31 mouse cellular contexts compared by ENCODE assay signal in the genomic region with DNA sequence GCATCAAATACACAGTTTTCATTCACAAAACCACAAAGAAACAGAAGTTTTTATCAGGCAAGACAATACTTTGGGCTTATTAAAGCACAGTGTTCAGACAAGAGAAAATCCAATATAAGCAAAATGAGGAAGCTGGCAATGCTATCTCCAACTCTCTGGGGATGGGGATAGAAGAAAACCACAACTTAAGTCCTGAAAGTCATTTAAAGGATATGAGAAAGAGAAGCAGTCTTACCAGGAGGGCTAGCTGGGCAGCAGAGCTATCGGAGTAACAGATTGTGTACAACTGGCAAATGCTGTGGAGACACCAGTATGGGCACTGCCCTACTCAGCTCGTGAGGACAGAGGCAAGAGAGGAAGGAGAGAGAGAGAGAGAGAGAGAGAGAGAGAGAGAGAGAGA.
DNase-seq lines count a peak whose midpoint lies in the region; ATAC-seq lines count a peak whose summit lies in the region.
"Had no signal": no experiment of that assay in that cellular context is flagged by ENCODE, and none has a peak within 500 bp of the region (broad histone marks: within the 10 kb centered on the region; RNA-seq: fewer than 3 reads in every experiment).

No protein-coding gene starts in this region.

- H3K9ac ChIP-seq in heart, embryonic 11.5 days (ENCODE audit: low read depth, low read length), result no peak overlapping the region
- H3K9ac ChIP-seq: embryonic facial prominence, embryonic 13.5 days; forebrain, embryonic 12.5 days; forebrain, embryonic 15.5 days; hindbrain, embryonic 13.5 days; intestine, embryonic 15.5 days had no signal

- no peaks in the 10 kb centered on the region for H3K9me3 ChIP-seq in megakaryocyte, embryonic 14.5 days
- H3K9me3 ChIP-seq in heart, embryonic 11.5 days (replicated peaks; ENCODE audit: control insufficient read depth, low read length), result no peaks in the 10 kb centered on the region
- H3K9me3 ChIP-seq: embryonic facial prominence, embryonic 10.5 days; embryonic facial prominence, embryonic 13.5 days; forebrain, embryonic 12.5 days; forebrain, embryonic 15.5 days; G1E; heart, embryonic 10.5 days; hindbrain, embryonic 10.5 days; hindbrain, embryonic 13.5 days; intestine, embryonic 15.5 days had no signal

- peak overlapping the region; percentile 67 for H3K4me3 ChIP-seq in megakaryocyte, embryonic 14.5 days (replicated peaks)
- H3K4me3 ChIP-seq in heart, embryonic 11.5 days (ENCODE audit: low read depth, low read length), result no peak overlapping the region
- H3K4me3 ChIP-seq: embryonic facial prominence, embryonic 10.5 days; embryonic facial prominence, embryonic 13.5 days; erythroblast, embryonic 14.5 days; forebrain, embryonic 12.5 days; forebrain, embryonic 15.5 days; heart, embryonic 10.5 days; hindbrain, embryonic 10.5 days; hindbrain, embryonic 13.5 days; intestine, embryonic 15.5 days had no signal

- 56% methylated on average over 2 of the region's 2 CpGs for WGBS in heart, embryonic 11.5 days (ENCODE audit: insufficient replicate concordance)

- H3K27me3 ChIP-seq in megakaryocyte, embryonic 14.5 days (replicated peaks), result no peaks in the 10 kb centered on the region
- H3K27me3 ChIP-seq in heart, embryonic 11.5 days (ENCODE audit: control insufficient read depth, insufficient read depth, low read length), result no peaks in the 10 kb centered on the region
- H3K27me3 ChIP-seq: CH12.LX; embryonic facial prominence, embryonic 13.5 days; forebrain, embryonic 12.5 days; forebrain, embryonic 15.5 days; hindbrain, embryonic 13.5 days; intestine, embryonic 15.5 days had no signal

- peak; percentile 98 for ATAC-seq in granulocyte monocyte progenitor cell, adult 5-6 weeks (replicated peaks; ENCODE audit: poor library complexity, severe bottlenecking)
- no peak for ATAC-seq in heart, embryonic 11.5 days (replicated peaks; ENCODE audit: insufficient number of reproducible peaks, low FRiP score, low TSS enrichment)
- ATAC-seq: activated CD4-positive, CD25-positive, alpha-beta regulatory T cell, adult 4 months; forebrain, embryonic 15.5 days; hindbrain, embryonic 16.5 days; intestine, embryonic 15.5 days had no signal

- peak; percentile 17 for DNase-seq in embryo, embryonic 9.5 days (ENCODE audit: extremely low spot score)
- DNase-seq in embryo, embryonic 10 days (ENCODE audit: low spot score), result no peak
- DNase-seq in gastrocnemius, adult 8-10 months (ENCODE audit: low spot score in 2 of 2), result no peak
- no peak for DNase-seq in lung, postnatal 10 days
- DNase-seq: adrenal gland, adult 8-10 months; adrenal gland, postnatal 25 days; B cell, adult 2 months; cerebellum, adult 11-12 months; cerebellum, adult 8-10 months; cerebellum, postnatal 10 days; cerebellum, postnatal 36 days; gastrocnemius, postnatal 10 days; gastrocnemius, postnatal 36 days; heart, adult 18-20 months; kidney, adult 11 months had no signal

- peaks cover 48% of the 10 kb centered on the region for H3K4me1 ChIP-seq in megakaryocyte, embryonic 14.5 days
- H3K4me1 ChIP-seq in heart, embryonic 11.5 days (ENCODE audit: control insufficient read depth, insufficient read depth, low read length), result no peaks in the 10 kb centered on the region
- H3K4me1 ChIP-seq: embryonic facial prominence, embryonic 10.5 days; forebrain, embryonic 12.5 days; heart, embryonic 10.5 days; hindbrain, embryonic 13.5 days; intestine, embryonic 15.5 days had no signal

- H3K27ac ChIP-seq in heart, embryonic 11.5 days (ENCODE audit: low read depth, low read length), result no peak overlapping the region
- H3K27ac ChIP-seq: embryonic facial prominence, embryonic 10.5 days; embryonic facial prominence, embryonic 13.5 days; forebrain, embryonic 12.5 days; forebrain, embryonic 15.5 days; heart, embryonic 10.5 days; hindbrain, embryonic 10.5 days; hindbrain, embryonic 13.5 days; intestine, embryonic 15.5 days had no signal

- no peaks in the 10 kb centered on the region for H3K36me3 ChIP-seq in megakaryocyte, embryonic 14.5 days (replicated peaks; ENCODE audit: low read length)
- no peaks in the 10 kb centered on the region for H3K36me3 ChIP-seq in heart, embryonic 11.5 days (ENCODE audit: control insufficient read depth, insufficient read depth, low read length)
- H3K36me3 ChIP-seq: embryonic facial prominence, embryonic 10.5 days; embryonic facial prominence, embryonic 13.5 days; forebrain, embryonic 12.5 days; forebrain, embryonic 15.5 days; G1E; heart, embryonic 10.5 days; hindbrain, embryonic 10.5 days; hindbrain, embryonic 13.5 days; intestine, embryonic 15.5 days had no signal

- H3K4me2 ChIP-seq in heart, embryonic 11.5 days, result no peak overlapping the region
- H3K4me2 ChIP-seq: embryonic facial prominence, embryonic 13.5 days; forebrain, embryonic 12.5 days; forebrain, embryonic 15.5 days; hindbrain, embryonic 13.5 days; intestine, embryonic 15.5 days had no signal
